Mouse (Mus musculus) kidney, postnatal 14 days (tissue): ENCODE results near the gene Vps37d.
"Not testable (repeated sequence)": the region's sequence is repeated elsewhere in the genome, so short reads cannot be mapped to it uniquely, and the experiment has no call there.

Source experiments
- DNase-seq: peaks from one replicate; pipeline ENCODE4 v3.0.0; 2022; ENCODE audit warnings: mixed read lengths

Gene Vps37d

GRCm38 (mm10) chr5:135073349-135074150 lies 4.5 kb downstream of the Vps37d start:
- no peak for DNase-seq

DNA sequence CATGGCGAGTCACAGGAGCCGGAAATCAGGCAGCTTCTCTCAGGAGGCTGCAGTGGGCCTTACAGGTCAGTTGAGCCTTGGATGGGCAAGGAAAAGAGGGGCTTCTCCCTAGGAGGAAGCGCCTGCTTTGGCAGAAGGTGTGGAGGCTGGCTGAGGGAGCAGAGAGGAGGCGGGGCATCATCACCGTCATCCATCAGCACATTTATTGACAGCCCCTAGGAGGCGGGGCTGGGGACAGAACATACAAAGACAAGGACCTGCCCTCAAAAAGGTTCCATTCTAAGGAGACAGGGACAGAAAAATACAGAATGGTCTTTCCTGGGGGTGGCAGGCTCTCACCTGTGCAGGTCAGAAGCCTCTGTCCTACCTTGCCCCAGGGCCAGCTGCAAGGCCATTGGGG lies 5.3 kb downstream of the Vps37d start:
- DNase-seq, result no peak

DNA sequence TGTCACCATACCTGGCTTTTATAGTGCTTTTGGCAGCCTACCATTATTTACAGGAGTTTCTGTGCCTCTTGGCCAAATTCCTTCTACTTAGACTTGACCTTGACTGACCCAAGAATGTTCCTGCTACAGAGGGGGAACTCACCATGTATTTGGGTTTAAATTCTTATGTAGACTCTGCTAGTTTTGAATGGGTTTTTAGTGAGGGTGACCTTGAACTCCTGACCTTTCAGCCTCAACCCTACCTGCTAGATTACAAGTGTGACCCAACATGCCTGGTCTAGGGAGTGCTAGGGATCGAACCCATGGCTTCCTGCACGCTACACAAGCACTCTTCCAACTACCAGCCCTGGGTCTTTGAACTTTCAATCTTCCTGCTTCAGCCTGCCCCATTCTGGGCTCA lies 6.0 kb downstream of the Vps37d start:
- no peak for DNase-seq

DNA sequence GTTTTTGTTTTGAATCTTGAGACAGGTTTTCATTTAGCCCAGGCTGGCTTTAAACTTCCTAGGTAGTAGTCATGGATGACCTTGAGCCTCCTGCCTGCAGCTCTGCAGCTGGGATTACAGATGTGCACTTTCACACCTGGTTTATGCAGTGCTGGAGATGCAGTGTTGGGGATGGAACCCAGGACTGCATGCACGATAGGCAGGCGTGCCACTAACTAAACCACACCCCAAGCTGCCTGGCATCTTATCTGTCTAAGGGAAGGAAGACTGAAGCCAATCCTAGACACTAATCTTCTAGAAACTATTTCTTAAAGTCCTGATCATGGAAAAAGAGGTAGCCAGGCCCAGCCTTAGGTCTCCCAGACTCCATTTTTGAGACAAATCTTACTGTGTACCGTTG lies 7.6 kb downstream of the Vps37d start:
- DNase-seq, result no peak

- DNase-seq, result no peak
Measured at GRCm38 (mm10) chr5:135066008-135066407, 12.1 kb downstream of the Vps37d start.

DNA sequence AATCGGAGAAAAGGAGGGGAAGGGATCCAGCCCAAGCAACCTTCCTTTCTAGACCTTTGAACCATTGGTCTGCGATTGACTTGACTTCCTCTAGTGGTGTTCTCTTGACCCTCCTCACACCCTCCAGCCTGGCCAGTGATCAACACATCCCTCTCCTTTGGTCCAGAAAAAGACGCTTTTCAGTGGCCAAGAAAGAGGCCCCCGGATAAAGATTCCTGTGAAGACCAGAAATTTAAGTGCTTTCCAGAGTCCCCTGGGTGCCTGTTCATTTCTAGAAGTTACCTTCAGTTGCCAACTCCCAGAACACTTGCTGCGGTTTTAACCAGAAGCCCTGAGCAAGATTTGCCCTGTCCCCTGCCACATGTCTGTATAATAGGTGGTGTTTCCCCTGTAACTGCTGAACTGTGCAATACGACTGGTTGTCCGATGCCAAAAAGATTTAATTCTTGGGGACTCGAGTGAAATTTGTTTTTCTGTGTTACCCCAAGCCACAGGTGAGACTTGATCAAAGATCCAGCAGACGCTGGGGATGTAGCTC lies 13.1 kb downstream of the Vps37d start, which contains the start of gene Bud23:
TSS of gene Bud23 (minus strand) at position 51 of the 538 bp plus-strand sequence.
- DNase-seq, result not testable (repeated sequence)

GRCm38 (mm10) chr5:135064382-135064766 lies 13.7 kb downstream of the Vps37d start:
- no peak for DNase-seq

GRCm38 (mm10) chr5:135063629-135064381 lies 14.3 kb downstream of the Vps37d start, which contains the start of gene Dnajc30:
Dnajc30 (plus strand) TSS chr5:135064202.
- DNase-seq, result peak; percentile 98

DNA sequence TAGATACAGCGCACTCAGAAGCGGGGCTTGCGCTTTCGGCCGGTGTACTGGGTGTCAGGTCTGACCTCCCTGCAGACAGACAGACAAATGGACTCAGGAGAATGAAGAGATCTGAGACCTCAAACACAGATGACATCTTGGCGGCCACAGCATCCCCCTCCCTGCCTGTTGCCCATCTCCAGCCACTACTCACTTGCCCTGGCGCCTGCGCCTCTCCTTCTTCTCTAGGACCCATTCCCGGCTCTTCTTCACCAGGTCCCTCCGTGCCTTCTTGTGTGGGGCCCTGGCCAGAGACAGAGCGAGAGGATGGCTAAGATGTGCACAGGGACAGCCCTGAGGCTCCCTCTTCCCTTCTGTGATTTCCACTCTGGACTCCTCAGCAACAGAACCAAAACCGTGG lies 24.7 kb downstream of the Vps37d start:
- DNase-seq, result no peak

- not testable (repeated sequence) for DNase-seq
Measured at GRCm38 (mm10) chr5:135049268-135049667, 28.8 kb downstream of the Vps37d start.

DNA sequence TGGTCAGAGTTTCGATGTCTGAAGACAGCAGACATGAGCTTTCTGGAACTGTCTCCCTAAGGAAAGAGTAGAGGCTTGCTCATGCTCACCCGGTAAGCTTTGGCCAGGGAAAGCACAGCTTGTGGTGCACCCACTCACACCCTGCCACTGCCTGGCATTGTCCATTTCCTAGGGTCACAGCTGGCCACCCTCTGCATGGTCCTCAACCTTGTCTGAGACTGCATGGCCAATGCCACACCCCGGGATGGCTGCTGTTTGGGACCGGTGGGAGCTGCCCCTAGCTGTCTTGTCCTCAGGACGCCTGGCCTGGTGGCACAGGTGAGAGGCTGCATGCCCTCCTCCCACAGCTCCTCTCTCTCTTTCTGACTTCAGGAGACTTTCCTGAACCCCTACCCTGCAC lies 29.5 kb downstream of the Vps37d start:
- DNase-seq, result no peak

DNA sequence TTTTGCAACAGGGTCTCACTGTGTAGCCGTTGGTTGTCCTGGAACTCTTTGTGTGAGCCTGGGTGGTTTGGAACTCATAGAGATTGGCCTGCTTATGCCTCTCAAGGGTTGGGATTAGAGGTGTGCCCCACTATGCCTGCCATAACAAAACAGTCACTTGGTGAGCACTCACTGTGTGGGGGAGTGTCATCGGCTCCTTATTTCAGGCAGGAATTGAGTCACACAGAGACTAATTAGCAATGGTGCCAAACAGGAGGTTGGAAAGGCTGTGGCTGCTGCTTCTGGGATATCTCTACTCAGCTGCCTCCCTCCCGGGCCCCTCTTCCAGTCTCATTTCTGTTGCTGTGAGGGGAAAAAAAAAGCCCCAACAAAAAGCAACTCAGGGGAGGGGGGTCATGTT lies 33.5 kb downstream of the Vps37d start:
- no peak for DNase-seq

DNA sequence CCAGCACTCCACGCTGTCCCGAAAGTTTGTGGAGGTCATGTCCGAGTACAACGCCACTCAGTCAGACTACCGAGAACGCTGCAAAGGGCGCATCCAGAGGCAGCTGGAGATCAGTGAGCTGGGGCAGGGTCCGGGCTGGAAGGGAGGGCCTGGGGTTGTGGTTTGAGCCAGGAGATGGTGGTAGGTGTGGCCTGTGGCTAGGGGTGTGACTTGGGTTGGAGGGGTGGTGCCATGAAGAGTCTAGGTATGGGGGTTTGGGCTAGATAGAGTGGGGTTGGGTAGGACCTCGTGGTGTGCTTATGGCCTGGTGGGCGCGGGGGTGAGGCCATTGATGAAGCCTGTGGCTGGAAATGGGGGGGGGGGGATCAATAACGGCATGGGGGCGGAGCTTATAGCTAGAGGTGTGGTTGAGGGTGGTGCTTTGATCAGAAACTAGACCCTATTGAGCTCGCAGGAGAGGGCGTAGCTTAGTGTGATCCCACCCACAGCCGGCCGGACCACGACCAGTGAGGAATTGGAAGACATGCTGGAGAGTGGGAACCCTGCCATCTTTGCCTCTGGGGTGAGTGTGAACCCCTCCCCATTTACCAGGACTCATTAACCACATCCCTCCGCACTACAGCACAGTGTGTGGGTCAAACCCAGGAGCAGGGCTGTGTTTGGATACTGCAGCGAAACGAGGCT lies 35.8 kb downstream of the Vps37d start:
- no peak for DNase-seq

- no peak for DNase-seq
Measured at GRCm38 (mm10) chr5:135040777-135041176, 37.3 kb downstream of the Vps37d start.

GRCm38 (mm10) chr5:135040059-135040458 lies 38.0 kb downstream of the Vps37d start:
- no peak for DNase-seq

GRCm38 (mm10) chr5:135039541-135039940 lies 38.5 kb downstream of the Vps37d start:
- no peak for DNase-seq

- DNase-seq, result no peak
Measured at GRCm38 (mm10) chr5:135037946-135038345, 40.1 kb downstream of the Vps37d start.

DNA sequence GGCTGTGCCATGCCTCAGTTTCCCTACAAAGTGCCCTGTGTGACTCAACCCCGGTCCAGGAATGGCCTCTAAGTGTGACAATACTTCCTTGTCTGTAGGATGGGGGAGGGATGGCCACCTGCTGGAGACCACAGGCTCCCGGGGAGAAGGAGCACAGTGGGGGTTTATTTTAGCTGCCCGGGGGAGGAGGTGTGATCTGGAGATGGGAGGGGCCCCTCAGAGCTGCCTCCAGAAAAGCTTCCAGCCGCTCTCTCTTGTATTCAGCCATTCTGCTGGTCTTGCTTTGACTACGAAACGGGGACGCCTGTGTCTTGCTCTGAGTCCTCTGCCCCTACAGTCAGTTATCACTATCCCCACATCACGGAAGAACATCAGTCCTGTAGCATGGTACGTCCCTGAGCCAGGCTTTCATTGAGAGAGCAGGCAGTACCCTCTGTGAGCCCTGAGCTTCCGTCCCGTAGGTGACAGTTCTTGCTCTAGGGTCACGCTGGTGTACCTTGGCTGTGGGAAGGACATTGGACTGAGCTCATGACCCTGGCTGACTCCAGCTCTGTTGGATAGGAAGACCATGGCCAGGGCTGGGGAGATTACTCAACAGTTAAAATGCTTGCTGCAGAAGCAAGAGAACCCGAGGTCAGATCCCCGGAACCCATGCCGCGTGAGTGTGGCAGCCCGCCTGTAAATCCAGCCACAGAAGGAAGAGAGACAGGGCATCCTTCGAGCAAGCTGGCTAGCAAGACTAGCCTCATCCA lies 42.3 kb downstream of the Vps37d start:
- no peak for DNase-seq

DNA sequence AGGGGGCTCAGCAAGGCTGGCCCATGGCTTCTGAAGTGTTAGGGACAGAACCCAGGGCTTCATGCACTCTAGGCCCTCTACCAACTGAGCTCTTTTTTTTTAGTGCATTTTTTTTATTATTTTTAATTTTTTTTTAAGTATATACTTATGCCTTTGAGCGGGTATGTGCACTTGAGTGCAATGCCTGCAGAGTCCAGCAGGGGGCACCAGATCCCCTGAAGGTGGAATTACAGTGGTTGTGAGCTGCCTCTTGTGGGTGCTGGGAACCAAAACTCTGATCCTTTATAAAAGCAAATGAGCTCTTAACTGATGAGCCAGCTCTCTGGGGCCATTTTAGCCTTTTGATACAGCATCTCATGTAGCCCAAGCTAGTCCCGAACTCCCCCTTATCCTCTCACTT lies 43.5 kb downstream of the Vps37d start:
- no peak for DNase-seq

DNA sequence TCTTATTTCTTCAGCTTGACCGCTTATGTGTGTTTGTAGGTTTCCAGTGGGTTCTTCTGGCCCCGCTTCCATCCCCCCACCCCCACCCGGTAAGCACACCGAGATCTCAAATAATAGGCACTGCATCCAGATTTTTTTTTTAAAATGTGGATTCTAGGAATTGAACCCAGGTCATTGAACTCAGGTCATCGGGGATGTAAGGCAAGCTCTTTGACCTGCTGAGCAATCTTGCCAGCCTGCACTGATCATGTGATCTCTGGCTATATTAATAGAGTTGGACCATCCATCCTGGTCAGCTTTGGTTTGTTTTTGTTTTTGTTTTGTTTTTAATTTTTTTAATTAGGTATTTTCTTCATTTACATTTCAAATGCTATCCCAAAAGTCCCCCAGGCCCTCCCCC lies 45.5 kb downstream of the Vps37d start:
- DNase-seq, result no peak

- peak; percentile 74 for DNase-seq
Measured at GRCm38 (mm10) chr5:135029007-135029854, 48.8 kb downstream of the Vps37d start.
